Mouse (Mus musculus) kidney, postnatal 0 days (tissue): ENCODE data around the gene Ikzf5. TPM values are rescaled to one million over a fixed set of nuclear protein-coding genes. Genes with fewer than 3 reads are reported as not detected.
"Not testable (repeated sequence)": the region's sequence is repeated elsewhere in the genome, so short reads cannot be mapped to it uniquely, and the experiment has no call there.

ENCODE experiments used
- ATAC-seq: fragments of 200-750 bp; cut with Nextera tagmentation; replicated peaks from 2 replicates; pipeline ENCODE4 v1.8.0; 2017; ENCODE audit warnings: low read depth, moderate number of reproducible peaks, moderate TSS enrichment, moderate library complexity; ENCODE audit not compliant: low FRiP score
- DNase-seq: peaks from one replicate; pipeline ENCODE4 v3.0.0-alpha.2; 2016; ENCODE audit warnings: low spot score
- H3K27ac ChIP-seq: fragments of 300-500 bp; sonication (generic); 2 replicates; pipeline ENCODE4 v1.5.1; 2014; ENCODE audit warnings: mild to moderate bottlenecking
- H3K27me3 ChIP-seq: fragments of 300-500 bp; sonication (generic); 2 replicates; pipeline ENCODE4 v1.6.1; 2014; ENCODE audit warnings: low read length, mixed read lengths; ENCODE audit not compliant: insufficient read depth
- H3K36me3 ChIP-seq: fragments of 300-500 bp; sonication (generic); 2 replicates; pipeline ENCODE4 v1.6.1; 2014; ENCODE audit warnings: low read length, mixed read lengths; ENCODE audit not compliant: insufficient read depth
- H3K4me1 ChIP-seq: fragments of 300-500 bp; sonication (generic); replicated peaks from 2 replicates; pipeline ENCODE4 v1.6.1; 2014; ENCODE audit warnings: antibody characterized with exemption, low read length, mixed read lengths; ENCODE audit not compliant: insufficient read depth
- H3K4me2 ChIP-seq: fragments of 300-500 bp; sonication (generic); 2 replicates; pipeline ENCODE4 v1.6.1; 2014; ENCODE audit warnings: mild to moderate bottlenecking, low read length, moderate library complexity, mixed read lengths
- H3K4me3 ChIP-seq: fragments of 300-500 bp; sonication (generic); replicated peaks from 2 replicates; pipeline ENCODE4 v1.5.1; 2014; ENCODE audit warnings: low read depth, low read length
- H3K9ac ChIP-seq: fragments of 300-500 bp; sonication (generic); 2 replicates; pipeline ENCODE4 v1.6.1; 2014; ENCODE audit warnings: low read depth, low read length
- H3K9me3 ChIP-seq: fragments of 300-500 bp; sonication (generic); replicated peaks from 2 replicates; pipeline ENCODE4 v1.6.1; 2016; ENCODE audit warnings: low read length, inconsistent platforms, mixed read lengths
- CTCF ChIP-seq: IDR thresholded peaks from 2 replicates; pipeline ENCODE4 v1.5.1; 2016; ENCODE audit warnings: antibody characterized with exemption, low read depth, mild to moderate bottlenecking, moderate library complexity
- WGBS: fragments of 180-500 bp; shearing (Covaris S2); extraction: QIAGEN DNeasy Blood & Tissue Kit; methylation state at CpG from one replicate; pipeline ENCODE4 v1.1.7; 2014; 5-methylcytosine and 5-hydroxymethylcytosine counted together
- polyA plus RNA-seq: library from polyadenylated mRNA; unstranded; fragments of >200 nt; fragmentation: Nextera tagmentation; extraction: Ambion mirVana; gene quantifications from 2 replicates; pipeline ENCODE4 v1.2.1, GENCODE M21; 2015

Gene Ikzf5
- polyA plus RNA-seq, 1 experiment from 2014 or later = 11.9 TPM

DNA sequence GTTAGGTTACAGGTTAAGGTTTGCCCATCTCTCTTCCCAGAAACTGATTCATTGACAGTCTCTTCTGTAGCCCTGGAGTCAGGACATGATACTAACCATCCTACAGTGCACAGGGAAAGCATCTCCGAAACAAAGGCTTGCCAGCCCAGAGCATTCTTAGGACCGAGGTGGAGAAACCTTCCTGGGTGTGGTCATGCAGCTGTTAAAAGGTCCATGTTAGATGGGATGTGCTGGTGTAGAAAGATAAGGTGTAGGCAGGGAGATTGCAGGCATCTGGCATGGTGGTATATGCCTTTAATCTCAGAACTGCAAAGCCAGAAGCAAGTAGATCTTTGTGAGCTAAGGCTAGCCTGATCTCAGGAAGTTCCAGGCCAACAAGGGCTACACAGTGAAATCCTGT, 14.6 kb upstream of the Ikzf5 start:
- no peaks in the 10 kb centered on the region for H3K9me3 ChIP-seq
- no peak overlapping the region for H3K4me3 ChIP-seq
- no peak for TF ChIP-seq CTCF
- no peak overlapping the region for H3K27ac ChIP-seq
- no peak overlapping the region for H3K9ac ChIP-seq
- no peak overlapping the region for H3K4me2 ChIP-seq
- DNase-seq = no peak
- H3K4me1 ChIP-seq = no peaks in the 10 kb centered on the region
- H3K27me3 ChIP-seq = no peaks in the 10 kb centered on the region
- 86% methylated on average over 2 of the region's 2 CpGs for WGBS
- peaks cover 10% of the 10 kb centered on the region; the same call in 1 of the 2 replicates for H3K36me3 ChIP-seq
- no peak for ATAC-seq

DNA sequence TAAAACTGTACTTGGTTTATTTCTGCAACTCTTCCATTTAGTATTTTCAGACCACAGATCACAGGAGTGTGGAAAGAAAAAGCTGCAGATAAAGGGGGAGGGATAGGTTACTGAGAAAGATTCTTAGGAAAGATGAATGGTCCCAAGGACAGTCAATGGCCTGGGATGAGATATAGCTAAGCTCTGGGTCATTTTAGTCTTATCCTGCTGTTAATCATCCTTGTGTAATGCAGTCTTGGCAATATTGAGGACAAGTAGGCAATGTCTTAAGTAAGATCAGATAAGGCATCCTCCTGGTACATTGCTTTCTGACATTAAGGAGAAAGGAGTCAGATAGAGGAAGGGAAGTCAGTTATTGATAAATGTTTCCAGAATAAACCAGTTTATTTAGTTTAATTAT, 7.3 kb upstream of the Ikzf5 start:
- Histone ChIP-seq H3K4me2 (no peak overlapping the region), H3K4me1 (no peaks in the 10 kb centered on the region), H3K4me3 (no peak overlapping the region), H3K9me3 (no peaks in the 10 kb centered on the region), H3K36me3 (no peaks in the 10 kb centered on the region), H3K9ac (no peak overlapping the region), H3K27me3 (no peaks in the 10 kb centered on the region), H3K27ac (no peak overlapping the region)
- DNase-seq (no peak), ATAC-seq (no peak)
- no peak for TF ChIP-seq CTCF

DNA sequence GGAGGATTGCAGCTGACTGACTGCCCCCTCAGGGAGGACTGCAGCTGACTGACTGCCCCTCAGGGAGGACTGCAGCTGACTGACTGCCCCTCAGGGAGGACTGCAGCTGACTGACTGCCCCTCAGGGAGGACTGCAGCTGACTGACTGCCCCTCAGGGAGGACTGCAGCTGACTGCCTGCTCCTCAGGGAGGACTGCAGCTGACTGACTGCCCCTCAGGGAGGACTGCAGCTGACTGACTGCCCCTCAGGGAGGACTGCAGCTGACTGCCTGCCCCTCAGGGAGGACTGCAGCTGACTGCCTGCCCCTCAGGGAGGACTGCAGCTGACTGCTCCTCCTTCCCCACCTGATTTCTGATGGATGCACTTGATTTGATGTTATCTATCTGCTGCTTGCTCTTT, 6.4 kb upstream of the Ikzf5 start:
- not testable (repeated sequence) for DNase-seq, H3K27ac ChIP-seq, H3K36me3 ChIP-seq, H3K9me3 ChIP-seq, H3K27me3 ChIP-seq, H3K9ac ChIP-seq, H3K4me3 ChIP-seq, ATAC-seq, H3K4me2 ChIP-seq, H3K4me1 ChIP-seq

DNA sequence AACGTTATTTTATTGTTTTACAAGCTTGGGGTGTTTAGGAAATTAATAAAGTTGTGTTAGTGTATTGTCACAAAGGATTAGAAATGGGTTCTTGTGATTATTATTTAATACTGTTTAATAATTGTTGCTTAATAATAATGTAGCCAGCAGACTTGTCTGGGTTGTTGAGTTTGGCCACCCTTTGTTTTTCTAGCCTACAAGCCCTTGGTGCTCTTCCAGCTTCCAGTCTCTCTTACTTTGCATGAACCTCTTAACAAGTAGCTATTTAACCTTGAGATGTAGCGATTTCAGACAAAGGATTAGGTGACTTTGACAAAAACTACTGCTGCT, 1.6 kb upstream of the Ikzf5 start:
- peaks cover 11% of the 10 kb centered on the region for H3K4me1 ChIP-seq
- no peaks in the 10 kb centered on the region for H3K36me3 ChIP-seq
- no peak for TF ChIP-seq CTCF
- H3K27ac ChIP-seq = no peak overlapping the region
- no peaks in the 10 kb centered on the region for H3K27me3 ChIP-seq
- 0 out of 2 replicates have a peak overlapping the region, but pooled peaks have one; percentile 81 for H3K4me3 ChIP-seq
- H3K4me2 ChIP-seq = peak overlapping the region; percentile 81
- H3K9ac ChIP-seq = no peak overlapping the region
- ATAC-seq (no peak), DNase-seq (peak; percentile 24)
- 37% methylated on average over 2 of the region's 2 CpGs for WGBS
- H3K9me3 ChIP-seq = no peaks in the 10 kb centered on the region

DNA sequence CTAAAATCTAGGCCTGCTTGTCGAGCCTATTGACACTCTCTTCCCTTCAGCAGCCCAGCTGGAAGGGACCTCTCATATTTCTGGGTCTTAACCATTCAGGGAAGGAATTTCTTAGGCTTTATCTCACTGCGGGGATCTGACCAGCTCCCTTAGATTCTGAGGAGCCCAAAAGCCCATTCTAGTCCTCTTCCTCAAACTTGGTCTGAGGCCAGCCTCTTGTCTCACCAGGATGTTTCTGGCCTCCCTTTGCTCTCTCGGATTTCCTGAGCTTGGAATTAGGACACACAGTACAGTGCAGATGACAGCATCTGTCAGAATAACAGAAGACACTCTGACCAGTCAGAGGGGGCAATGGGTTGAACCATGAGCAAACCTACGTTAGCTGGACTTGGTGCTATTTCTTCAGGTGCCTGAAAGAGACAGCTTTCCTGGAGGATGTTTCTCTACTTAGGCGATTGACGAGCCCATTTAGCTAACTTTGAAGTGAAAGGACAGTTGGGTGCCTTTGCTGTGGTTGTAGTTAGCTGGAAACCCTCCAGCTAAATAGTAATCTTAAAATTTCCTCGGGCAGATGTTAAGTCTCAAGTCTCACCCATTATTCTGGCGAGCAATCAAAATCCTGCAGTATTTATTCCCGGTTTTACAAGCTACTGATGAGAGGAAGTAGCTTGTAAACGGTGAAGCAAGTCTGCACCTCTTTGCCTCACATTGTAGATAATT, 1.1 kb upstream of the Ikzf5 start:
- Histone ChIP-seq H3K4me3 (peak overlapping the region; percentile 81), H3K36me3 (no peaks in the 10 kb centered on the region), H3K4me1 (peaks cover 11% of the 10 kb centered on the region), H3K27me3 (no peaks in the 10 kb centered on the region), H3K9me3 (no peaks in the 10 kb centered on the region), H3K4me2 (peak overlapping the region; percentile 81), H3K27ac (peak overlapping the region; percentile 86), H3K9ac (peak overlapping the region; percentile 75)
- ATAC-seq (no peak), DNase-seq (peak; percentile 55)
- no peak for TF ChIP-seq CTCF
- 10% methylated on average over 10 of the region's 10 CpGs for WGBS

DNA sequence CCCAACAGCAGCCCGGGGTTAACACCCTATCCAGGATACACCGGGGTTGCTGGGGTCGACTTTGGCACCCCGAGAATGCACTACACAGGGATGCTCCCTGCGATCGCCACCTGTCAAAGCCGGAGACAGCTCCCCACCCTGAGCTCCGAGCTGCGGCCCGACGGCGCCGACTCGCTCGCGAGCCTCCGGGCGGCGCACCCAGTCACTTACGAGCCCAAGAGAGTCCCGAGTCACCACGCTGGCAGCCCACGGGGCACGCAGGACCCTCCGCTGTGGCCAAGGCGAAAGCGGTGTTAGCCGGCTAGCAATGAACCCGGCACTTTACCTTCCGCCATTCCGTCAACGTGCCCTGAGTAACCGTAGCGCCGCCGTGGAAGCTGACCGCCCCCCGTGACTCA, 334 bp downstream of the Ikzf5 start:
- under 1% methylated on average over 38 of the region's 38 CpGs for WGBS
- peak overlapping the region; percentile 81 for H3K4me2 ChIP-seq
- no peaks in the 10 kb centered on the region for H3K27me3 ChIP-seq
- ATAC-seq (peak; percentile 67), DNase-seq (peak; percentile 22)
- no peaks in the 10 kb centered on the region for H3K36me3 ChIP-seq
- H3K4me1 ChIP-seq = peaks cover 11% of the 10 kb centered on the region
- no peaks in the 10 kb centered on the region for H3K9me3 ChIP-seq
- peak overlapping the region; percentile 81 for H3K4me3 ChIP-seq
- no peak; the same call in 1 of the 2 replicates for TF ChIP-seq CTCF
- peak overlapping the region; percentile 94 for H3K9ac ChIP-seq
- peak overlapping the region; percentile 86 for H3K27ac ChIP-seq
